Mouse (Mus musculus) testis, adult 2 months (tissue): ENCODE measurements around the gene Magi2.

ENCODE experiments used
- CTCF ChIP-seq: fragments of 200-500 bp; IDR thresholded peaks from 2 replicates; pipeline ENCODE4 v1.5.1; 2012; ENCODE audit warnings: low read depth, mild to moderate bottlenecking, inconsistent platforms, low read length, moderate library complexity; ENCODE audit not compliant: control insufficient read depth, insufficient read depth, insufficient replicate concordance
- POLR2A ChIP-seq: fragments of 200-500 bp; IDR thresholded peaks from 2 replicates; pipeline ENCODE4 v1.6.1; 2012; ENCODE audit warnings: low read depth, mild to moderate bottlenecking, inconsistent platforms, low read length, moderate library complexity; ENCODE audit not compliant: control insufficient read depth

GRCm38 (mm10) chr5:20068496-20068895, 841.7 kb downstream of the Magi2 start:
- TF ChIP-seq CTCF (no peak), POLR2A (no peak)
